Mouse (Mus musculus) lung, postnatal 0 days (tissue): Measurements from ENCODE around the gene Olfr516.

Source experiments
- CTCF ChIP-seq: IDR thresholded peaks from 2 replicates; pipeline ENCODE4 v1.5.1; 2016; ENCODE audit warnings: antibody characterized with exemption, mild to moderate bottlenecking
- EP300 ChIP-seq: IDR thresholded peaks from 2 replicates; pipeline ENCODE4 v1.6.1; 2016; ENCODE audit warnings: antibody characterized with exemption, mild to moderate bottlenecking, control low read depth

- TF ChIP-seq CTCF = no peak
- TF ChIP-seq EP300 = no peak
These were observed 34.6 kb upstream of the Olfr516 start, which contains the start of gene Olfr518 for GRCm38 (mm10) chr7:108884906-108885305.
